Mouse (Mus musculus) central nervous system, embryonic 14 days (tissue): ENCODE results near the gene Sez6l. TPM values are rescaled to one million over a fixed set of nuclear protein-coding genes. Genes with fewer than 3 reads are reported as not detected.

ENCODE experiments used
- polyA plus RNA-seq: library from polyadenylated mRNA; depleted of rRNA; stranded (reverse); fragments of >200 nt; gene quantifications from 2 replicates; pipeline ENCODE4 v1.2.3, GENCODE M21; 2012; rRNA removed

The Sez6l gene
- 61.7 and 66.0 TPM in 2 replicates for polyA plus RNA-seq

GRCm38 (mm10) chr5:112576993-112577670 lies at the start of gene Sez6l:
Sez6l (minus strand) TSS chr5:112577185.

GRCm38 (mm10) chr5:112448747-112449440 lies 128.1 kb downstream of the Sez6l start, which contains the start of gene Gm6588:
Gm6588 (plus strand) TSS chr5:112449426.

GRCm38 (mm10) chr5:112394779-112395443 lies 182.1 kb downstream of the Sez6l start, which contains the start of gene Asphd2:
Asphd2 (minus strand) TSS chr5:112394866.

Other genes with a start within 250 kb of the Sez6l start
- gene Srrd, start 234.1 kb downstream of the Sez6l start, polyA plus RNA-seq, result 75.4 and 76.0 TPM in 2 replicates
- gene Hps4, start 234.1 kb downstream of the Sez6l start, polyA plus RNA-seq, result 51.7 and 51.8 TPM in 2 replicates
- 0.06 TPM in 1 of 2 replicates, not detected in the other for gene Gm6583, start 221.2 kb downstream of the Sez6l start, polyA plus RNA-seq
- 80.9 and 85.0 TPM in 2 replicates for gene Asphd2, start 182.3 kb downstream of the Sez6l start, polyA plus RNA-seq
- not detected in 2 replicates for gene Gm6588, start 127.8 kb downstream of the Sez6l start, polyA plus RNA-seq